Mouse (Mus musculus): ENCODE data around the gene Lamtor1. TPM values are rescaled to one million over a fixed set of nuclear protein-coding genes. Genes with fewer than 3 reads are reported as not detected.

The Lamtor1 gene
- polyA plus RNA-seq (2014; fragmentation: Illumina TruSeq; extraction: RNeasy Lipid Tissue Mini Kit (QIAGEN cat#74804); ENCODE audit: low read depth, low replicate concordance), result 9.7 TPM

DNA sequence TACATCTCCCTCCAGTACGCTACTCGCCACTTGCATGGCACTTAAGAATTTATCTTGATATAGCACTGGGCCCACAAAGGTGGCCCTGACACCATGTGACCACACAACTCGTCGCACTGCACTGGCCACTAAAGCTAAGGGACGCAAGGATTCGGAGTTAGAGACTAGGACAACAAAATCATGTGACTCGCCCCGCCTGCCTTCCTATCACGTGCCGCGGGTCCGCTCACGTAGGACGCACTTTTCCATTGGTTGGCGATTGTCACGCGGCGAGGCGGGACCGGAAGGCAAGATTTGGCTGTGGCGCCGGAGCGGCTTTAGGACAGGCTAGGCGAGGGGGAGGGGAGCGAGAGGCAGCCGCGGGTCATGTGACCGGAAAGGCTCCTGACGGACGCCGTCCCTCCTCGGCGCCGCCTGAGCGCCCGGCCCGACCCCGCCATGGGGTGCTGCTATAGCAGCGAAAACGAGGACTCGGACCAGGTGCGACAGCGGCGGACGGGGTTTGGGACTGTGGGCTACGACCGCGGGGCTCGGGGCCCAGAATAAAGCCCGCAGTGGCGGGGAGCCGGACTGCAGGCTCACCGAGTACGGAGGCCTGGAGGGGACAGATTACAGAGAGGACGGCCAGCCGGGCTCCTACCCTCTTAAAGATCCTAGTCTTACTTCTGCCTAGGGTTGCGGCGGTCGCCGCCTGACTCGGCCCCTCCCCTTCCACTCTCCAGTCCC lies at the start of gene Lamtor1:
Gene Lamtor1 (plus strand): TSS at position 344 of the 726 bp plus-strand sequence.

DNA sequence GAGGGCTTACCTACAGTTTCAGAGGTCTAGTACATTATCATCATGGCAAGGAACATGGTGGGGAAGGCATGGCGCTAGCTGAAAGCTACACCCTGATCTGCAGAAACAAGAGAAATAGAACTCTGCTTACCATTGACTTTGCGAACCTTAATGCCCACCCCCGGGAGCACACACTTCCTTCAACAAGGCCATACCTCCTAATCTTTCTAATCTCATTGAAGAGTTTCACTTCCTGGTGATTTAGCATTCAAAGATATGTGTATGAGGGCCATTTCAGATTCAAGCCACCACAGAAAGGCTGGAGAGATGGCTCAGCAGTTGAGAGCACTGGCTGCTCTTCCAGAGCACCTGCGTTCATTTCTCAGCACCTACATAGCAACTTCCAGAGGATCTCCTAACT lies 48.6 kb upstream of the Lamtor1 start, which contains the start of gene Folr2:
Gene Folr2 (minus strand): TSS at position 101 of the 400 bp plus-strand sequence.

DNA sequence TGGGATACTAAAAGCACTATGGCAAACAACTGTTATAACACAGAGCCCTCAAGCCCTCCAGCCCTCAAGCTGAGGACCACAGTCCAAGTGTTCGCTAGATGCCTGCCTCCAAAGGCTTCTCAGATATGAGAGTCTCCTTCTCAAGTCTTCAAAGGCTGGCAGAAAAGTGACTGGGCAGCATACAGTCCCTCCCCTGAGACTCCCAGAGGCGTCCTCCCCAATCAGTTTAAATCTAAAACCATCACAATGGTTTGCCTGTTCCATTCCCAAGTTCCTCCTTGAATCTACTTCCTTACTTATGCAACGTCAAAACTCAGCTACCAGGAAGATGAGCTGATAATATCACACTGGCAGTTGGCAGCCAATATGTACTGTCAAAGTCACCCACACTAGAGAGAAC lies 42.3 kb upstream of the Lamtor1 start, which contains the start of gene Anapc15:
Gene Anapc15 (plus strand): TSS at position 301 of the 400 bp plus-strand sequence.

DNA sequence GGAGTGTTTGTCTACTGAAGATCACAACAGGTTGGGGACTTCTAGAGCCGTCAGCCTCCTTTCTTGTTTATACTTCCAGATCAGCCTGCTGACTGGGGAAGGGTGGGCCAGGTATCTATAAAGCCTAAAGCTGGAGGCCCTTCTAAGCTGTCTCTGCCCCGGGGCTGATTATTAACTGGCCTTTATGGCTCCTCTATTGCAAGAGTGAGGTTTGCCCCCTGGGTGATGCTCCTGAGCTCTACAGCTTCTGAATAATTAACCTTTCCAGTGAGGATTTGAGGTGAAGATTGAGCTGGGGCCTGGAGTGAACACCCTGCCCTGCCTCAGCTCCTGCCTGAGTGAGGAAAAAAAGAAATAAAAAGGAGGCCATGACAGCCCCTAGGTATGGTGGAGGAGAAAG lies 35.1 kb upstream of the Lamtor1 start, which contains the start of gene Folr1:
Gene Folr1 (minus strand): TSS at position 160 of the 400 bp plus-strand sequence.

DNA sequence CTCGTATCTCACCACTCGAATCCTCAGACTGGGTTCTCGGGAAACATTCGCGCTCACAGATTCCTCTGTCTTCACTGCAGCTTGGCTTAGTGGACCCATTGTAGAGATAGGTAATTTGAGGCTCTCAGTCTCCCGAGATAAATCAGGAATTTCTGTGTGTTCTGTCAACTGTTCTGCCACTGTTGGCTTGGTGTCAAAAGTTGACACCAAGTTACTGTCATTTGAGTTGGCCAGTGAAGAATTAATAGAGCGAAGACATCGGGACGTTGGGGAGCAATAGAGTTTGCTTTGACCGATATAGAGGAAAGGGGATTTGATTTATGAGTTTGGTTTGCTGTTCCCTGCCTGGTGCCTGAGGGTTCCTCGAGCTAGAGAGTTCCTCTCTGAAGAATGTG lies 580 bp downstream of the Lamtor1 start, which contains the start of gene Tomt:
Gene Tomt (minus strand): TSS at position 73 of the 395 bp plus-strand sequence.

DNA sequence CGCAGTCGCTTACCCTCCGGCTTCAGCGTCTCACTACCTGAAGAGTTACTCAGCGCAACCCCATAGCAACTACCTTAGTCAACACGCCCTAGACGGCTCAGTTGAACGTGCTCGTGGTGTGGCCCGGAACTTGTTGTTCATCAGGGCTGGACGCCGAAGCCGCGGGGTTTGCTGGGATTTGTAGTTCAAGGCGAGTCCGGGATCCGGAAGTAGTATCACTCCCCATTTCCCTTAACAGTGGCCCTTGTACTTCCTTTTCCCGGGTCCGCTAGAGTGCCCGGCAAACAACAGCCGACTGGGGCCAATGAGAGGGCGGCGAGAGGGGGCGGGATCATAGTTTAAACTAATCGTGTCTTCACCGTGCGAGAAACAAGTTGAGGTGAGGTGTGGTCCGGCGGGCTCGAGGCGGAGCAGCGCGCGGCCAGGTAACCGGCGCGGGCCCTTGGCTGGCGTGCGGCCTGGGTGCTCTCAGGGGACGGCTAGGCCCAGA lies 28.1 kb downstream of the Lamtor1 start, which contains the start of the genes Lrrc51 and Numa1:
Gene Lrrc51 (minus strand): TSS at position 145 of the 490 bp plus-strand sequence.
Gene Numa1 (plus strand): TSS at position 361 of the 490 bp plus-strand sequence.

Other genes with a start within 250 kb of the Lamtor1 start
- gene Clpb, start 242.3 kb upstream of the Lamtor1 start, polyA plus RNA-seq (2014; fragmentation: Illumina TruSeq; extraction: RNeasy Lipid Tissue Mini Kit (QIAGEN cat#74804); ENCODE audit: low read depth, low replicate concordance), result 9.3 TPM
- gene Phox2a, start 87.6 kb upstream of the Lamtor1 start, polyA plus RNA-seq (2014; fragmentation: Illumina TruSeq; extraction: RNeasy Lipid Tissue Mini Kit (QIAGEN cat#74804); ENCODE audit: low read depth, low replicate concordance), result not detected
- gene Inppl1, start 67.7 kb upstream of the Lamtor1 start, polyA plus RNA-seq (2014; fragmentation: Illumina TruSeq; extraction: RNeasy Lipid Tissue Mini Kit (QIAGEN cat#74804); ENCODE audit: low read depth, low replicate concordance), result 25.5 TPM
- not detected for gene Folr2, start 48.7 kb upstream of the Lamtor1 start, polyA plus RNA-seq (2014; fragmentation: Illumina TruSeq; extraction: RNeasy Lipid Tissue Mini Kit (QIAGEN cat#74804); ENCODE audit: low read depth, low replicate concordance)
- 16.7 TPM for gene Anapc15, start 42.2 kb upstream of the Lamtor1 start, polyA plus RNA-seq (2014; fragmentation: Illumina TruSeq; extraction: RNeasy Lipid Tissue Mini Kit (QIAGEN cat#74804); ENCODE audit: low read depth, low replicate concordance)
- gene Folr1, start 35.1 kb upstream of the Lamtor1 start, polyA plus RNA-seq (2014; fragmentation: Illumina TruSeq; extraction: RNeasy Lipid Tissue Mini Kit (QIAGEN cat#74804); ENCODE audit: low read depth, low replicate concordance), result 65.8 TPM
- gene Tomt, start 455 bp downstream of the Lamtor1 start, polyA plus RNA-seq (2014; fragmentation: Illumina TruSeq; extraction: RNeasy Lipid Tissue Mini Kit (QIAGEN cat#74804); ENCODE audit: low read depth, low replicate concordance), result not detected
- 4.3 TPM for gene Lrrc51, start 28.0 kb downstream of the Lamtor1 start, polyA plus RNA-seq (2014; fragmentation: Illumina TruSeq; extraction: RNeasy Lipid Tissue Mini Kit (QIAGEN cat#74804); ENCODE audit: low read depth, low replicate concordance)
- gene Numa1, start 28.2 kb downstream of the Lamtor1 start, polyA plus RNA-seq (2014; fragmentation: Illumina TruSeq; extraction: RNeasy Lipid Tissue Mini Kit (QIAGEN cat#74804); ENCODE audit: low read depth, low replicate concordance), result 58.5 TPM
- gene Il18bp, start 112.8 kb downstream of the Lamtor1 start, polyA plus RNA-seq (2014; fragmentation: Illumina TruSeq; extraction: RNeasy Lipid Tissue Mini Kit (QIAGEN cat#74804); ENCODE audit: low read depth, low replicate concordance), result 9.1 TPM
- 16.5 TPM for gene Rnf121, start 159.6 kb downstream of the Lamtor1 start, polyA plus RNA-seq (2014; fragmentation: Illumina TruSeq; extraction: RNeasy Lipid Tissue Mini Kit (QIAGEN cat#74804); ENCODE audit: low read depth, low replicate concordance)
- 9.9 TPM for gene Xndc1, start 159.6 kb downstream of the Lamtor1 start, polyA plus RNA-seq (2014; fragmentation: Illumina TruSeq; extraction: RNeasy Lipid Tissue Mini Kit (QIAGEN cat#74804); ENCODE audit: low read depth, low replicate concordance)
- gene Xntrpc, start 159.8 kb downstream of the Lamtor1 start, polyA plus RNA-seq (2014; fragmentation: Illumina TruSeq; extraction: RNeasy Lipid Tissue Mini Kit (QIAGEN cat#74804); ENCODE audit: low read depth, low replicate concordance), result not detected
- gene Trpc2, start 177.2 kb downstream of the Lamtor1 start, polyA plus RNA-seq (2014; fragmentation: Illumina TruSeq; extraction: RNeasy Lipid Tissue Mini Kit (QIAGEN cat#74804); ENCODE audit: low read depth, low replicate concordance), result not detected
- not detected for gene Art1, start 195.8 kb downstream of the Lamtor1 start, polyA plus RNA-seq (2014; fragmentation: Illumina TruSeq; extraction: RNeasy Lipid Tissue Mini Kit (QIAGEN cat#74804); ENCODE audit: low read depth, low replicate concordance)
- gene Art5, start 203.6 kb downstream of the Lamtor1 start, polyA plus RNA-seq (2014; fragmentation: Illumina TruSeq; extraction: RNeasy Lipid Tissue Mini Kit (QIAGEN cat#74804); ENCODE audit: low read depth, low replicate concordance), result not detected
- gene Chrna10, start 210.9 kb downstream of the Lamtor1 start, polyA plus RNA-seq (2014; fragmentation: Illumina TruSeq; extraction: RNeasy Lipid Tissue Mini Kit (QIAGEN cat#74804); ENCODE audit: low read depth, low replicate concordance), result not detected

Data from kidney, adult 10 weeks (tissue).